Mouse (Mus musculus): Measurements from ENCODE around the gene Stra6.

DNA sequence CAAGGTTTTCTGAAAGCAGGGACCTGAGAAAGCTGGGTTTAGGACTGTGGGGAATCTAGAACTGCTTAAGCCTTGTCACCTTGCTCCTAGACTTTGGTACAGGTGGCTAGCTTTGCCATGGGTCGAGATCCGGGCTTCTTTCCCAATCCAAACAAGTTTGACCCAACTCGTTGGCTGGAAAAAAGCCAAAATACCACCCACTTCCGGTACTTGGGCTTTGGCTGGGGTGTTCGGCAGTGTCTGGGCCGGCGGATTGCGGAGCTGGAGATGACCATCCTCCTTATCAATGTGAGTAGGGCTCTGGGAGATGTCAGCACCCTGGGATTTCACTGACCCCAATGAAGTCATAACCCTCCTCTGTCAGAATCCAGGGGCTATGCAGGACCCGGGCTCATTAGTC, 37.6 kb upstream of the Stra6 start:
- TF ChIP-seq CTCF (IDR thresholded peaks at IDR 0.05; ENCODE audit: low read depth) (no peak), EP300 (IDR thresholded peaks at IDR 0.05; ENCODE audit: low read depth) (no peak)

Measured in liver, embryonic 14.5 days (tissue).